Mouse (Mus musculus) cerebellum, postnatal 10 days (tissue): ENCODE results near the gene Klf9.
A peak's percentile ranks its signal among the peaks of the same experiment; 100 is the strongest.
"Not testable (repeated sequence)": the region's sequence is repeated elsewhere in the genome, so short reads cannot be mapped to it uniquely, and the experiment has no call there.

Experiments used
- DNase-seq, 2 experiments: peaks; one replicate each; pipeline ENCODE4 v3.0.0; 2021; ENCODE audit warnings: mixed read lengths in 2 of 2

The Klf9 gene

GRCm38 (mm10) chr19:23141391-23142281 lies 610 bp downstream of the Klf9 start:
- DNase-seq, result peak; percentile 94 to 95

- DNase-seq, result peak; percentile 58 to 65
These were observed 1.5 kb downstream of the Klf9 start for GRCm38 (mm10) chr19:23142427-23143073.

- DNase-seq, result peak in 1 of 2 experiments; percentile 51
These were observed 2.0 kb downstream of the Klf9 start for GRCm38 (mm10) chr19:23143074-23143445.

- DNase-seq, result peak; percentile 51 to 61
These were observed 2.5 kb downstream of the Klf9 start for GRCm38 (mm10) chr19:23143541-23143940.

GRCm38 (mm10) chr19:23144031-23144430 lies 3.0 kb downstream of the Klf9 start:
- peak in 1 of 2 experiments; percentile 36 for DNase-seq

DNA sequence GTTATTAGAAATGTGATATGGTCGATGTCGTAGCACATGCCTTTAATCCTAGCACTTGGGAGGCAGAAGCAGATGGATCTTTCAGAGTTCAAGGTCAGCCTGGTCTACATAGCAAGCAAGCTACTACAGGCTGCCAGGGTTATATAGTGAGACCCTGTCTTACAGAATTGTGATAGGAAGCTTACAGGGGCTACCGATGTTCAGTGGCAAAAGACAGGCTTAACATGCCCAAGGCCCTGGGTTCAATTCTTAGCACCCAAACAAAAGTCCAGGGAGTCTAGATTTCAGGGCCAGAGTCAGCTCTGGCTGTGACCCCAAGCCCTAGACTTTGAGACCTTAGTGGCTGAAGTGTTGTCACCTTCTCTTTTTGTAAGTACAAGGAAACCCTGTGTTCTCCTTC lies 4.1 kb downstream of the Klf9 start:
- DNase-seq, result no peak

GRCm38 (mm10) chr19:23145575-23145974 lies 4.5 kb downstream of the Klf9 start:
- not testable (repeated sequence) for DNase-seq

DNA sequence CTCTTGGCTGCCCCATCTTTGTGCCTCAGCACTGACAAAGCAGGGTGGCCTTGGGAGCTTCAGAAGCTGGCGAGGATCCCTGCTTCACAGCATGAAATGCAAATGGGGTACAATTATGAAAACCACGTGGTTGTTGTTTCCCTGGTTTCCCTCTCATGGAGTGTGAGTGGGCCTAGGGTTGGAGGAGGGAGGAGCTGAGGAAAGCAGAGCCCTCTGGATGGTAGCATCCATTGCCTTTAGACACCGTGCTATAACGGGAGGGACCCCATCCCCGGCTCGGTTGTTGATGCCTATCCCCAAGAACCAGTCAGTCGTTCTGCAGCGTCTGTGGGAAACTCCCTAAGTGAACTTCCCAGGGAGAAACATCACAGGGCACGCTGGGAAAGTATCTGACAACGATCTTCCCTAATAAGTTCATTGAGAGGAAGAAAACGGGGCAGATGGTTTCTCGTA lies 5.4 kb downstream of the Klf9 start:
- DNase-seq, result peak; percentile 71 to 79

- peak in 1 of 2 experiments; percentile 31 for DNase-seq
These were observed 6.3 kb downstream of the Klf9 start for GRCm38 (mm10) chr19:23147026-23147966.

GRCm38 (mm10) chr19:23149465-23150410 lies 8.7 kb downstream of the Klf9 start:
- DNase-seq, result peak; percentile 63

DNA sequence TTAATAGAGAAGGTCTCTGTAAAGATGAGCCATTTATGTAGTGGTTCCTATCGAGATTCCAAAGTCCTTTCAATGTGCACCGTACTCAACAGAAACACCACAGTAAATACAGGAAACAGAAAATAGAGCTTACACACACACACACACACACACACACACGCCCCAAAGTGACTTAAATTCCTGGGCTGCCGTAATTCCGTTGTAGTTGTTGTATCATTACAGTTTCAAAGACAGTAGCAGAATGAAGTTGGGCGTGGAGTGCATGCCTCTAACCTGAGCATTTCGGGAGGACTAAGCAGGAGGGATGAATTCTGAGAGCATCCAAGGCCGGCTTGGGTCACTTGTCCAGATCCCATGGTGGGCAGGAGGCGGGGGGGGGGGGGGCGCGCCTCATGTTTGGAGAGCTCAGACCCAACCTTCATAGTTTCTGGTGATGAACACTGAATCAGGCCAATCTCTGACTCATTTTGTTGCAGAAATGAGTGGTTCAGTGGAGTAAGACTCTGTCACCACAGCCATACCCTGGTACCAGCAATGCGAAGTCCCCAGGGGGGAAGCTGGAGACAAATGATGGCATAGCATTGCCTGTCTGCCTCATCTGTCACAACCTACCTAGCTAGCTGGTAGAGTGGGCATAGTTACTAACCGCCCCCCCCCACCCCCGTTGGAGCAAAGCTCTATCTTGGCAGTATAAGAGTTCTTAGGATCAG lies 9.7 kb downstream of the Klf9 start:
- DNase-seq, result peak; percentile 26 to 32

DNA sequence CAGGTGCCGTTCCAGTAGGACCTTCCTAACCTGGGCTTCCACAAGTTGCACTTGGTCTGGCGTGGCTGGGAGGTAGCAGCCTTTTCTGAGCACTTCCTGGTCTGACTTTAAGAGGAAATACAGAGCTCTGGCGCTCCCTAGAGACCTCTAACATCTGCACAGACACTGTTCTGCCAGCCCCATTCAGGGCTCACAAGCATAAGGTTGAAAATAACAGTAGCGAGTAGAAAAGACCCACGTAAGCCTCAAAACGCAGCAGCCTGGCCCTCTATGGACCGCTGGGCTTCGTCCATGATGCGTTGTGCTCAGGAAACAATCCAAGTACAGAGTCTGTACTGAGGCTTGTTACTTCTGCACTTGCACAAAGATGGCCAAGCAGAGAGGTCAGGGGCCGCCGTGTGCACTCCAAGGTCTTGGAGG lies 10.6 kb downstream of the Klf9 start:
- peak; percentile 29 to 33 for DNase-seq

DNA sequence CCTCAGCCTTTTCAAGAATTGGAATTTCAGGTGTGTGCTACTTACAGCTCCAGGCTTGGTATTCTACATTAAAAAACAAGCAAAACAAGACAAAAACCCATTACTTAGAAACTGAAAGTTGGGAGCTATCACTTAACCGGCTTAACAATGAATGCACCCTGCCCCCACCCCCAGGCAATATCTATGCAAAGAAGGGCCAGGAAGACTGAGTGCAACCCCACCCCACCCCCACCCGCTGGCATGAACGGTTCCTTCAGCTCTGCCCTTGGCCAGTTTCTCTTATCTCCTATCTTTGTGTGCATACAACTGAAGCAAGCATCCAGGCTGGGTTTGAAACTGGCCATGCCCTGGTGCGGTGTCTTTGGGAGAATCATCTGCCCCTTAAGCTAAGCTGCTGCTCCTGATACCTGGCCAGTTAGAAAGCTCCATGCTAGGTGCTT lies 11.2 kb downstream of the Klf9 start:
- no peak for DNase-seq

- peak in 1 of 2 experiments; percentile 21 for DNase-seq
These were observed 12.0 kb downstream of the Klf9 start for GRCm38 (mm10) chr19:23152771-23153605.

GRCm38 (mm10) chr19:23153606-23154127 lies 12.6 kb downstream of the Klf9 start:
- no peak for DNase-seq

DNA sequence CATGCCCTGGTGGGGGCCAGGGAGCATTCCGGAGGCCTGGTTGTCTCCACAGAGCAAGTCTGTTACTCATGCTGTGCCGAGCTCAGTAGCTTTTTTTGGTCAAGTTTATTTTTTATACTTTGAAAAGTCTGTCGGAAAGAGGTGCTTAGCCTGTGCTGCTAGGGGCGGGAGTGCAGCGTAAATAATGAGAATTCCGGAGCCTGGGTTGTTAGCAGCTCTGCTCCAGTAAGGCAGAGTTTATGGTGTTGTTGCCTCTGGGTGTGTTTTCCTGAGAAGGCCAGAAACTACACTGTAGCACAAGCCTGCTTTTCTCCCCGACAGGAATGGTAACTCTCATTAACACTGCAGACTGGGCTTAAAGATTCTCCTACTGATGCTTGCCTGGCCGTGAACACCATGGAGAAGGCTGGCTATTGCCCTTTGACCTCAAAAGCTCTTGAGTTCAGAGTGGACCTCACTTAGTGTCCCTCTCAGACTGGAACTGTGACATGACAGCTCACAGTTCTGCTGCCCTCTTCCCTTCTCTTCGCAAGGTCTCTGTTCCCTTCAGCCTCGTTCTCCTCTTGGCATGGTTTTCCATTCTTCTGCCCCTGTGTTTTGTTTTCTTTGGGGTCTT lies 18.9 kb downstream of the Klf9 start:
- no peak for DNase-seq

DNA sequence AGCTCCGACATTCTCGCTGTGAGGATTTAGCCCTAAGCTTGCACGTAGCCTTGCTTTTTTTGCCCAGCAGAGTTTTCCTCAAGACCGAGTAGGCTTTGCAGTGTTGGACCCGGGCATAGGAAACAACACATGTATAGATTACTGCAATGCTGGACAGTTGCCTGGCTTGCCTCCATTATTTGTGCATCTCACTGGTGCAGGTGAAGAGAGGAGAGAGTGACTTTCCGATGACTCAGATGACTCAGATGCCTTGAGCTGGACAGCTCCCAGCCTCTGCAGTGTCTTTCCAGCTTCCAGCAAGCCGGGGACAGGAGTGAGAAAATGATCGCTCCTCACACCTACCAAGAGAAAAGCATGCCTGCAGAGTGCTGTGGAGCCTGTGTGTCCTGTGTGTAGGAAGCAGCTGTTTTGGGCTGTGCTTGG lies 21.4 kb downstream of the Klf9 start:
- peak in 1 of 2 experiments; percentile 37 for DNase-seq

DNA sequence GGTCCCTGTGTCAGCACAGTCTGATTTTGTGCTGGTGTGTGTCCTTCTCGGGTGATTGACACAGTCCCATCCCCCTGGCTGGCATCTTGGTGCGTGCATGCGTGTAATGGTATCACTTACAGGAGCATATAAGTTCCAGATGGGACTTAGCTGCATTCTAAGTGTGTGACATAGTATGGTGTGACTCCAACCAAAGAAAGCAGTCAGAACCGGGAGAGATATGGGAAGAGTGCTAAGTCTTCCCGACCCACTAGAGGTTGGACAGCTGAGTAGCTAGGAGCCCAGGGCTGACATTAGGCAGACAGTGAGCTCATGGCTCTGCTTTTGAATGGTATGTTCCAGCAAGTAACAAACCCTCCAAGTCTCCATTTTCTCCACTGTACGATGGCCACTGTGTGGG lies 21.9 kb downstream of the Klf9 start:
- DNase-seq, result peak in 1 of 2 experiments; percentile 24

DNA sequence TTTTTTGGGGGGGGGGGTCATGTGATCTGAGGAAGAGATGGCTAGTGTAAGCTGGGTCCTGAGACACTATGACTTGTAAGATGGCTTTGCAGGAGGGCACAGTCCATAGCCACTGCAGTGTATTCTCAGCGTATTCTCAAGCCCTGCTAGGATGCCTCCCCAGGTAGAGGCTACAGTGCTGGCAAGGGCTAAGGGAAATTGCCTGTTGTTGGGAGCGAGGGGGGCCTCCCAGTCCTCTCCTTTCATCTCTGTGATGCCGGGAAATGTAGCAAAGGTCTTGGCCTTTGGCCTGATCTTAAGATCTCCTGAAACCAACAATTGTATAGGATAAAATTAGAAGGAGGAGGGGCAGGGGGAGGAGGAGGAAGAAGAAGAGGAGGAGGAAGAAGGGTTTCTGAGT lies 22.3 kb downstream of the Klf9 start:
- no peak for DNase-seq
